Comparison of ENCODE assay signal across 18 mouse cellular contexts in the genomic region with DNA sequence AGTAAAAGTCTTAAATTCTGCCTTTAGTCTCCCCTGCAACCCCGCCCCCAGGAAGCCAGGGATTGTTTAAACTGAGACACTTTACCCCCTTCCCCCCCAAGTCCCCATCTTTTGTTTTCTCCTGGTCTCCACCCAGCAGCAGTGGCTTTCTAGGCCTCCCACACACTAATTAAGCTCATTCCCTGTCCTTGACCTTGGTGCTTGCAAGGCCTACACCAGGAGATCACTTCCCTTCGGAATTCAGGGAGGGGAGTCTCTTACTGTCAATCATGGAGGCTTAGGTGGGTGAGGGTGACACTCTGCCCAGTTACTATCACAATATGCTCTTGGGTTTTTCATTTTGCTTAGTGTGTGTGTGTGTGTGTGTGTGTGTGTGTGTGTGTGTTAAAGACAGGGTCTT. TPM values are rescaled to one million over a fixed set of nuclear protein-coding genes. Genes with fewer than 3 reads are reported as not detected.
"Had no signal": no experiment of that assay in that cellular context is flagged by ENCODE, and none has a peak within 500 bp of the region (broad histone marks: within the 10 kb centered on the region; RNA-seq: fewer than 3 reads in every experiment).

No protein-coding gene starts in this region.

- H3K27me3 ChIP-seq: liver, embryonic 13.5 days; midbrain, embryonic 12.5 days; midbrain, embryonic 15.5 days; neural tube, embryonic 12.5 days; neural tube, embryonic 15.5 days; stomach, embryonic 15.5 days had no signal

- DNase-seq: kidney, adult 8-10 months; kidney, postnatal 25 days; layer of hippocampus, postnatal 36 days; liver, embryonic 13.5 days; lung, adult 2 months; retina, postnatal 1 day; right cerebral cortex, postnatal 25 days; spleen, adult 18-20 months; thymus, postnatal 25 days had no signal

- H3K9me3 ChIP-seq: liver, embryonic 13.5 days; midbrain, embryonic 15.5 days; neural tube, embryonic 15.5 days; stomach, embryonic 15.5 days had no signal

- H3K4me3 ChIP-seq: left cerebral cortex, adult 2 months; liver, embryonic 13.5 days; midbrain, embryonic 12.5 days; midbrain, embryonic 15.5 days; neural tube, embryonic 12.5 days; neural tube, embryonic 15.5 days; stomach, embryonic 15.5 days had no signal

- ATAC-seq: midbrain, embryonic 15.5 days had no signal

- H3K4me2 ChIP-seq: liver, embryonic 13.5 days; midbrain, embryonic 12.5 days; midbrain, embryonic 15.5 days; neural tube, embryonic 12.5 days; neural tube, embryonic 15.5 days; stomach, embryonic 15.5 days had no signal

- H3K9ac ChIP-seq: liver, embryonic 13.5 days; midbrain, embryonic 12.5 days; midbrain, embryonic 15.5 days; neural tube, embryonic 12.5 days; neural tube, embryonic 15.5 days; stomach, embryonic 15.5 days had no signal

- H3K4me1 ChIP-seq: liver, embryonic 13.5 days; midbrain, embryonic 12.5 days; midbrain, embryonic 15.5 days; neural tube, embryonic 12.5 days; neural tube, embryonic 15.5 days; stomach, embryonic 15.5 days had no signal

- H3K36me3 ChIP-seq: liver, embryonic 13.5 days; midbrain, embryonic 12.5 days; midbrain, embryonic 15.5 days; neural tube, embryonic 12.5 days; neural tube, embryonic 15.5 days; stomach, embryonic 15.5 days had no signal

- H3K27ac ChIP-seq: left cerebral cortex, adult 2 months; liver, embryonic 13.5 days; macrophage; midbrain, embryonic 12.5 days; midbrain, embryonic 15.5 days; neural tube, embryonic 12.5 days; neural tube, embryonic 15.5 days; stomach, embryonic 15.5 days had no signal

RNA-seq across cellular contexts. Expression of a gene that starts 57.3 kb away (rescaled TPM):
- total RNA-seq: megakaryocyte, adult 5-6 weeks had no signal
- polyA plus RNA-seq: liver, adult 2 months; macrophage had no signal
